Mouse (Mus musculus): ENCODE data around the gene Fnbp4.

Gene Fnbp4

DNA sequence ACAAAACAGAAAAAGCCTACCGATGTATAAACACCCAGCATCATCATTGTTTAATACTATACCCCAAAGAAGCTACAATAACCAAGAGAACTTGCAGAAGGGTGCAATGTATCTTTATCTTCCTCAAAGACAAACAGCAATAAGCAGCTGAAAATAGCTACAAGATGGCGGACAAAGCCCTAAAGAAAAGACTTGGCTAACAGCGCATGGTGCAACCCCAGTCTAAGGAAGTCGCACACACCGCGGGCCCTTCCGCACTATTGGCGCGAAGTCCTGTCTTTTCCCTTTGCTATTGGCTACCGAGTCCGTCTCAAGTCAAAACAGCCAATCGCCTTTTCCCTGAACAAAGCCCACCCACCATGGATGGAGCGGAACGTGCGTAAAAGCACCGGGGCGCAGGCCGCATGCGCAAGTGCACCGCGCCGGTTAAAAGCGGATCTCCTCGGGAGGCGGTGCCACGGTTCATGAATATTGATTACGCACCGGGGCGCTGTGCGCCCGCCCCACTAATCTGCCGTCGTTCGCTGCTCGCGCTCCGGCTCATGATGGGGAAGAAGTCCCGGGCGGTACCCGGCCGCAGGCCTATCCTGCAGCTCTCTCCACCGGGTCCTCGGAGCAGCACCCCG is at the start of gene Fnbp4:
TSS of gene Fnbp4 (plus strand) at position 318 of the 626 bp plus-strand sequence.
- peak; percentile 99 for DNase-seq (ENCODE audit: low read depth, low spot score)

DNA sequence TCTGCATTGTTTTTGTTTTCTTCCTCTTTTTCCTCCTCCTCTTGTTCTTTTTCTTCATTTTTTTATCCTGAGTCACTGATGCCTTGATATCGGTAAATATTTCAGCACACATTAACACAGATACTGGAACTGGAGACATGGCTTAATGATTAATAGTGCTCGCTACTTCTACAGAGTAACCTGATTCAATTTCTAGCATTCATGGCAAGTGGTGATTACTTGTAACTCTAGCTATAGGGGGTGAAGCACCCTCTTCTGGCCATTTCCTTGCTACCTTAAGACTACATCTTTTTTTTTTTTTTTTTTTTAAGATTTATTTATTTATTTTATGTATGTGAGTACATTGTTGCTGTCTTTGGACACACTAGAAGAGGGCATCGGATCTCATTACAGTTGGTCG is 44.2 kb upstream of the Fnbp4 start:
- no peak for DNase-seq (ENCODE audit: low read depth, low spot score)

DNA sequence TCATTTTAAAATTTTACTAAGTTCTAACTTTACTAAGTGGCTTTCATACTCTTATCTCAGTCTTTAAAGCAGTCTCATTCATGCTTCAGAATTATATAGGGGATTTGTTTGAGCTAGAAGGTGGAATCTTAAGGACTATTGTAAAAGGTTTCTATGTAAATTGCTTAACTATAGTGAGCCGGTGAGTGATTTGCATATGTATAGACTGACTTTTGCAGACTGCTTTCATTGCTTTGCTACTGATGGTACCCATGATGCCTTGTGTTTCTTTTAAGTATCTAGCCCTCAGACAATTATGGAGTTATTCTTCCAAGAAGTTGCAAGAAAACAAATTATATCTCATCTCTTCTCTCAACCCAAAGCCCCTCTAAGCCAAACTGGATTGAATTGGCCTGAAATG is 36.6 kb upstream of the Fnbp4 start:
- peak; percentile 76 for DNase-seq (ENCODE audit: low read depth, low spot score)

DNA sequence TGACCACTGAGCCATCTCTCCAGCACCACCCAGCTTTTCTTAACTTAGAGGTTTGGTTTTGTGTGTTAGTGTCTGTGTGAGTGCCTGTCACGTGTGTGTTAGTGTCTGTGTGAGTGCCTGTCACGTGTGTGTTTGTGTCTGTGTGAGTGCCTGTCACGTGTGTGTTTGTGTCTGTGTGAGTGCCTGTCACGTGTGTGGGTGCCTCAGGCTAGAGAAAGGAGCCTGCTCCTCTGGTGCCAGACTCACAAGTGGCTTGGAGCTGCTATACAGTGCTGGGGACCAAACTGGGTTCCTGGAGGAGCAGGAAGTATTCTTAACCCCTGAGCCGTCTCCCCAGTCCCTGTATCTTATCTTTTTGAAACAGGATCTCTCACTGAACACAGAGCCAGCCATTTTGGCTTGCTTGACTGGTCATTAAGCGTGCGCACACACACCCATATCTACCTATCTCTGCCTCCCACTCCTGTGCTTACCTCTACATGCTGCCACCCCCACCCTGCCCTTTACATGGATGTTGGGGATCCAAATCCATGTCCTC is 29.5 kb upstream of the Fnbp4 start:
- DNase-seq (ENCODE audit: low read depth, low spot score): peak; percentile 20

DNA sequence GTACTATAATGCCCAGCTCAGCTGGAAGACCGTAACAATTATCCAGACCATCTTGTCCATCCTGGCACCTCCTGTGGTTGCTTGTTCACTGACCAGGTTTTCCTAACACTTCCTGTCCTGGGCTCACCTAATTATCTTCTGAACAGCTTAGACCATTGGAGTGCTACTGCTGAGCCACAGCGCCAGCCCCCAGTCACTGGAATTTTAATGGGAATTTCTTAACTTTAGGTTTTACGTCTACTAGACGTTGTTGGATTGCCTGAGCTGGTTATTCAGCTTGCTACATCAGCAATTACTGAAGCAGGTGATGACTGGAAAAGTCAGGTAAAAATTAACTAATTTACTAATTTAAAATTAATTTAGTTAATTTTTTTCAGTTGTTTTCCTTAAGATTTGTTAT is 27.8 kb upstream of the Fnbp4 start:
- DNase-seq (ENCODE audit: low read depth, low spot score): no peak

DNA sequence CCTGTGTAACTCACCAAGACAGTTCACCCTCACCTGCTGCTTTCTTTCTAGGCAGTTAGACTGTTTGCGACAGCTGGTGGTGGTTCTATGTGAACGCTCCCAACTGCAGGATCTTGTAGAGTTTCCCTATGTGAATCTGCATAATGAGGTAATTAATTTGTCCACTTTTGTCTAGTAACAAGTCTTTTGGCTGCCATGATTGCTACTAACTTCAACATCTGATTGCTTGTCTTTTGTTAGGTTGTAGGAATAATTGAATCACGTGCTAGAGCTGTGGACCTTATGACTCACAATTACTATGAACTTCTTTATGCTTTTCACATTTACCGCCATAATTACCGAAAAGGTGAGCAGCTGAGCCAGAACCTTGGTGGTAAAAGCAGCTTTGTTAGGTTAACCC is 27.2 kb upstream of the Fnbp4 start:
- no peak for DNase-seq (ENCODE audit: low read depth, low spot score)

DNA sequence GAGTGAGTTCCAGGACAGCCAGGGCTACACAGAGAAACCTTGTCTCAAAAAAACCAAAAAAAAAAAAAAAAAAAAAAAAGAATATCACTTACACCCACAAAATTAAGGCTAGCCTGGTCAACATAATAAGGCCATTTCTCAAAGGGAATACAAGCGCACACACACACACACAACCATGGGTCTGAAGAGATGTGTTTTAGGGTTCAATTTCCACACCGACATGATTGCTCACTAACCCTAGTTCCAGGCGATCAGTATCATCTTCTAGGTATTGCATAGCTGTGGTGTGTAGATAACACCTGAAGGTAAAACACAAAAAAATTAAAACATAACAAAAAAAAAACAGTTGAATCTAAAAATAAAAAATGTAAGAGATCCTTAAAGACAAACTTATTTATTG is 18.4 kb upstream of the Fnbp4 start:
- DNase-seq (ENCODE audit: low read depth, low spot score): no peak

DNA sequence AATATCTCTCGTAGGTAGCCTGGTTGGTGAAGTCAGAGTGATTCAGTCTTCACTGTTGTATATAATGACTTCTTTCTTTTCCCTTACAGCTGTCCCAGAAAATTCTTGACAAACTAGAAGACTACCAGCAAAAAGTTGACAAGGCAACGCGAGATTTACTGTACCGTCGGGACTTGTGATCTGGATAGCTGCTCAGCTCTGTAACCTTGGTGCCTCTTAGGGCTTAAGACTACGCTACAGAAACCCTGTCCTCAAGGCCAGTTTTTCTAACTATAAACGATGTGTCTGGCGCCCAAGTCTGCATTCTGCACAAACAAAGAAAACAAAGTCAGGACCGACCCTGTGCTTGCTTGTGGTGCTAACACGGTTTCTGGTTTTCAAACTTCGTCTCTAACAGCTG is 9.8 kb upstream of the Fnbp4 start:
- DNase-seq (ENCODE audit: low read depth, low spot score): no peak

DNA sequence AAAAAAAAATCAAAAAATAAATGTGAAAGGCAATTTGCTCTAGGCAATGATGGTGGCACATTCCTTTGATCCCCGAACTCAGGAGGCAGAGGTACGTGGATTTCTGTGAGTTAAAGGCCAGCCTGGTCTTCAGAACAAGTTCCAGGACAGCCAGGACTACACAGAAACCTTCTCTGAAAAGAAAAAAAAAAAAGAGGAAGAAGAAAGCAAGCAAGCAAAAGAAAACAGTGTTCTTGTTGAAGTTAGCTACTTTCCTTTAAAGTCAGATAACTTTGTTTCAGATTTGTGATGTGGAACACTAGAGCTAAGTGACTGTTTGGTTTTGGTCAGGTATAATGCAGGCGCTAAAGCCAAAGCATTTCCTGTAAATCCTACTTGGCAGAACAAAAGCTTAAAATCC is 6.4 kb upstream of the Fnbp4 start:
- no peak for DNase-seq (ENCODE audit: low read depth, low spot score)

DNA sequence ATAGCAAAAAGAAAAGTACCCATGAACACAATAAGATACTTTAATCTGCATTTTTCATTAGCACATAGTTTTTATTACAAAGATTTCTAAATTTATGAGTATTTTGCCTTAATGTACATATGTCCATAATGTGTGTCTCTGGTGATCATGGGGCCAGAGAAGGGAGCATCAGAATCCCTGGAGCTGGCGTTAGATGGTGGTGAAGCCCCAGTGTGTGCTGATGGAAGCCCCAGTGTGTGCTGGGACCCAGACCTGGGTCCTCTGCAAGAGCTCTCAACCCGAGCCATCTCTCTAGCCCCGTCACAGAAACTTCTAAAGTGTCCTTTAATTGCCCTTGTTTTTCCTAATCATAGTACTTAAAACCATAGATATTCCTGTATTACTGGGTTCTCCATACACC is 5.8 kb upstream of the Fnbp4 start:
- no peak for DNase-seq (ENCODE audit: low read depth, low spot score)

DNA sequence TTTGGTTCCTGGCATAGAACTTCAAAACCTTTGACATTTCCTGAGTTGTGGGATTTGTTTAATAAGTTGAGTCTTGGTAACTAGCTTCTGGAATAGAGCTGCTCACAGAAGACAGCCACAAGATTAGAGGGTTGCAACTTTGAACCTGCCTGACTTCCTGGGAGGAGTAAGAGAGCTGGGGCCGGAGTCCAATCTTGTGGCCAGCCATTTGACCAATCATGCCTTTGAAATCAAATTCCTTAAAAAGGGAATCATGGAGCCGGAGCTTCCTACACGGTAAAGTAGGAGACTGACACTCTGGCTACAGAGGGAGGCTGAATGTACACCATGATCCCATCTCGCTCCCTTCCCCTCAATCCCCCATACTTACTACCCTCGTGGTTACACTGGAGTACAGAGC is 5.2 kb upstream of the Fnbp4 start:
- no peak for DNase-seq (ENCODE audit: low read depth, low spot score)

DNA sequence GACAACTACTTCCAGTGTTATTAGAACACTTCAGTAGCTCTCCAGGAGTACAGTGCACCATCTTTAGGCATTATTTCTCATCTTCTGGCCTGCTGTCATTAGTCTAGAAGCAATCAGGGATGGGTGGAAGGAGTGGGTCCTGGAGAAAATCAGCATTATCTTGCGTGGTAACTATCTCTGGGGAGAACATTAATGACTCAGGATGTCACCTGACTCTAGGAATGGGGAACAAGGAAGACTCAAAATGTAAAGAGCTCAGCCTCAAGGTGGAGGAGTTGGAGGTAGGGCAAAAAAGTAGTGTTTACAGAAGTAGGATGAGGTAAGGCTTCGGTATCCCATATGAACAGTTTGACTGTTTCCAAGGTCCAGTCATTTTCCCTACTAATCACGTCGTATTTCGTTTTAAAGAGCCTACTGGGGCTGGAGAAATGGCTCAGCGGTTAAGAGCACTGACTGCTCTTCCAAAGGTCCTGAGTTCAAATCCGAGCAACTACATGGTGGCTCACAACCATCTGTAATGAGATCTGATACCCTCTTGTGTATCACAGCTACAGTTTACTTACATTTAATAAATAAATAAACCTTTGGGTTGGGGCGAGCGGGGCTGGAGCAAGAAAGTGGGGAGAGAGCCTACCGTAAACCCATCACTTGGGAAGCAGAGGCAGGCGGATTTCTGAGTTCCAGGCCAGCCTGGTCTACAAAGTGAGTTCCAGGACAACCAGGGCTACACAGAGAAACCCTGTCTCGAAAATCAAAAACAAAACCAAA is 701 bp upstream of the Fnbp4 start:
- peak; percentile 38 for DNase-seq (ENCODE audit: low read depth, low spot score)

DNA sequence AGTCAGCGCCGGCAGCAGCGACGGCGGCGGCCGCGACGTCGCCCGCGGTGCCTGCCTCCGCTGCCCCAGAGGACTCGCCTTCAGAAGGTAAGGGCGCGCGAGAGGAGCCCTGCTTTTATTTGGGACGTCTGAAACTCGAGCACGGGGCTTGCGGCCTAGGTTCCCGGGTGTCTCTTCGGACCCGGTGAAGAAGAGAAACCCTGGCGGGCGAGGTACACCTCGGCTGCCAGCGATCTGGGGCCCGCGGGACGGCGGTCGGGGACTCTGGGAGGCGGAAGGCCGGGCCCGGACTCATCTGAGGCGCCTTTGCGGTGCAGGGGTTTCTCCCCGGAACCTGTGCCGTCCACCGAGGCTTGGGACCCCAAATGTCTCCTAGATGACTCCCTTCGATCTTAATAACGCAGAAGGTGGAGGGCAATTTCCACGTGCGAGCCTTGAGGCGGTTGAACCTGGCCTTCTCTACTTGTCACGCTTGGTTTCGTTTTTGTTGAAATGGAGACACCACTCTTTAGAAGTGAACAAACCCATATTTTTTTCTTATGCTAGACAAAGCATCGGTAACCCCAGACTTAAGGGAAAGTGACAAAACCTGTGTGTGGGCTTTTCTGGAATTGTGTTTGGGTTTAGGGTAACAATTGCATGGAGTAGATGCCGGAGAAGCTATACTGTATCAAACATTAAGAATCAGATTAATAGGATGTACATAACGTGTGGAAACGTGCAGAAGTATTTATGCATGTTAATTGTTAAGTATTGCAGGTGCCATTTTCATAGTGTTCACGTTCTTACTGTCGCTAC is 769 bp downstream of the Fnbp4 start:
- DNase-seq (ENCODE audit: low read depth, low spot score): peak; percentile 16

DNA sequence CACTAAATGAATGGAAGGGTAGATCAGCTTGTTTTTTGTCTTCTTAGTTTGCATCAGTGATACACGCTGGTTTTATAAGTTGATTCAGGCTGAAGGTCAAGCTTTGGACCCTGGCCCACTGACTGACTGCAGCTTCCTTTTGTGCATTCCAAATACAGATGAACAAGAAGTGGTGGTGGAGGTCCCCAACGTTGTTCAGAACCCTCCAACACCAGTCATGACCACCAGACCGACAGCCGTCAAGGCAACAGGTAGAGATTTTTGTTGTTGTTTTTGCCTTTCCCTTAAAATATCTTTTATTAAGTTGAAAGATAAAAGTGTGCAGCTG is 1.3 kb downstream of the Fnbp4 start:
- no peak for DNase-seq (ENCODE audit: low read depth, low spot score)

DNA sequence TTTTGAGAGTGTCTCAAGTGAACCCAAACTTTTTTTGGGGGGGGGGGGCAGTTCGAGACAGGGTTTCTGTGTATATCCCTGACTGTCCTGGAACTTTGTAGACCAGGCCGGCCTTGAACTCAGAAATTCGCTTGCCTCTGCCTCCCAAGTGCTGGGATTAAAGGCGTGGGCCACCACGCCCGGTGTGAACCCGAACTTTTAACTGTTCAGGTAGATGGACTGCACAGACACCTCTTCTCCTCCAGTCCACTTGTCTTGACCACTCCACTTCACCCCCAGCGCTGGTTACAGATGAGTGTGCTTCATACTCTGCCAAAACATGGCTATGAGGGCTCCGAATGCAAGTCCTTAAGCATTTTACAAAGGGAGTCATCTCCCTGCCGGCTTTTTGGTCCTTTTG is 2.0 kb downstream of the Fnbp4 start:
- no peak for DNase-seq (ENCODE audit: low read depth, low spot score)

DNA sequence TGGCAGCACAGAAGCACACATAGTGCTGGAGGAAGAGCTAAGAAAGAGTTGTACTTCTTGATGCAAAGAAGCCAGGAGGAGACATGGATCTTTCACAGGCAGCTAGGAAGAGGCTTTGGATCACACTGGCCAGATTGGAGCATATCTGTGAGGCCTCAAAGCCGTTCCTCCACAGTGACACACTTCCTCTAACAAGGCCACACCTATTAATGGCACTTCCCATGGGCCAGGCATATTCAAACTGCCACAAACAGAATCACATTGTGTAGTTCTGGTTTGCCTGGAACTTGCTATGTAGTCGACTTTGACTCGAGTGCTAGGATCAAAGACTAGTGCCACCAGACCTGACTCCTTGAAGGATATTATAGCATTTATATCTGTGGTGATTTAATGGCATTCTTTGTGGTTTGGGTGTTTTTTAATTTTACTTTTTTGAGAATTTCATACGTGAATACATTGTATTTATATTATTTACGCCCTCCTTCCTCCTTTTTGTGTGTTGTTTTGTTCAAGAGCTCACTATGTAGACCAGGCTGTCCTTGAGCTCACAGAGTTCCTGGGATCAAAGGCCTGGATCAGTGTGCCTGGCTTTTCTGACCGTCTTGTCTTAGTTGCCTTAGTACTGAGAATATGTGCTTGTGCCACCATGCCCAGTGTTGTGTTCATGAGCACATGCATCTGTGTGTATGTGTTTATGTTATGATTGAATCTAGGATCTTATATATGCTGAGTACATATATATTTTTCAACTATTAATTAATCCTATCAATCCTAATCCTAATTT is 4.7 kb downstream of the Fnbp4 start:
- peak; percentile 25 for DNase-seq (ENCODE audit: low read depth, low spot score)

DNA sequence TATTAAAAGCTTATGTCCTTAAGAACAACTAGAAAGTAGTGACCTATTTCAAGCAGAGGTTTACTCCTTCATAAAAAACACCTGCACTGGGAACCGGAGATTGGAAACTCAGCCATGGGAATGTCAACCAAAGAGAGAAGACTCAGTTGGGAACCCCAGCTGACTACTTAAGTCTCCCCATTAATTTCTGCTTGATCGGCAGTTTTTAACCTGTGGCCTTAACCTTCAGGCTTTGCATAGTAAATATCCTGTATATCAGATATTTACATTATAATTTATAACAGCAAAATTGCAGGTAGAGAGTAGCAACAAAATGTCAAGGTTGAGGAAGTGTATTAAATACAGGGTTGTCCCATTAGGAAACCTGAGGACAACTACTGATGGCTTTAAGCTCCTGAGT is 8.4 kb downstream of the Fnbp4 start:
- DNase-seq (ENCODE audit: low read depth, low spot score): no peak

DNA sequence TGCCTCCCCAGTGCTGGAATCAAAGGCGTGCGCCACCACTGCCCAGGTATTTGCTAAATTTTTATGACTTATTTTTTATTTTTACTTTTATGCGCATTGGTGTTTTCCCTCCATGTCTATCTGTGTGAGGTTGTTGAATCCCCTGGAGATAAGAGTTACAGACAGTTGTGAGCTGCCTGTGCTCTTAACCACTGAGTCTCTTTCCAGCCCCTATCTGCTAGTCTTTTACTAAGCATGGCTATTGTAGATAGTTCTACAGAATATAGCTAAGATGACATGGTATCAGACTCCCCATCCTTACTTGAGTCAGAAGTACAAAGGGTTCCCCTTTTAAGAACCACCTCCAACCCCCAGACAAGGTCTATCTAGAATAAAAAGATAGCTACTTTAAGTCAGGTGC is 9.0 kb downstream of the Fnbp4 start:
- no peak for DNase-seq (ENCODE audit: low read depth, low spot score)

DNA sequence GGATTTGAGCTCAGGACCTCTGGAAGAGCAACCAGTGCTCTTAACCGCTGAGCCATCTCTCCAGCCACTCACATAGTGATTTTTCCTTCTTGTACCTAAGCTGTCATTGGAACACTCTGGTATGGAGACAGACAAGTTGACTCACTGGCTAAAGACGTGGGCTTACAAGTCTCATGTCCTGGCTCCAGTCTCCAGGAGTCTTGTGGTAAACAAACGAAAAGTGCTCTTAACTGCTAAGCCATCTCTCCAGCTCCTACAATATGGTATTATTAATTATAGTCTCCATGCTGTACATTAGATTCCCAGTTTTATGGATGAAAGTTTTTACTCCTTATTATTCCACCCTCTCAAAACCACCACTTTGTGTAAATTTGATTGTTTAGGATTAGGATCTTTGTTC is 20.0 kb downstream of the Fnbp4 start:
- no peak for DNase-seq (ENCODE audit: low read depth, low spot score)

DNA sequence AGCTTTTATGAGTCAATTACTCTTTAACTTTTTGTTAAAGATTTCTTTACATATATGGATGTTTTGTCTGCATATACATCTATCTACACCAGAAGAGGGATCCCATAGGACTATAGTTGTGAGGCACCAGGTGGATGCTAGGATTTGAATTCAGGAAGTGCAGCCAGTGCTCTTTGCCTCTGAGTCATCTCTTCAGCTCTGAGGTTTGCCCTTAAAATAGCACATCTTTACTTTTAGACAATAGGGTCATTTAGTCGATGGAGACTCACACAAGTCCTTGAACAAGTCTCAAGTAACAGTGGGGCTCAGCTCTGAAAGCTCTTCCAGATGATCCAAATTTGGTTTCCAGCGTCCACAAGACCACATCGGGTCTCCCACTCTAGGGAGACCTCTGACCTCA is 36.2 kb downstream of the Fnbp4 start:
- DNase-seq (ENCODE audit: low read depth, low spot score): no peak

DNA sequence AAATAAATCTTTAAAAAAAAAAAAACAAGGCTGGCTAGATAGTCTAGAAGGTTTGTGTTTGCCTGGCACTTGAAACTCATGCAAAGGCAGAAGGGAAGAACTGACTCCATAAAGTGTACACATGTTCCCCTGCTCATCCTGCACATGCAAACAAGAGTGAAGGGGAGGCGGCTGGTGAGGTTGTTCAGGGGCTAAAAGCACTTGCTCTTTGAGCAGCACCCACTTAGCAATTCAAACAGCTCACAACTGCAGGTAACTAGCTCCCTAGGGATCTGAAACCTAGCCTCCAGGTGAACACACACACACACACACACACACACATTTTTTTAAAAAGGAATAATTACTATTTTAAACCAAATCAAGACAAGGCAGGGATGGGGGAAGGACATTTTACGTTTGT is 36.8 kb downstream of the Fnbp4 start:
- peak; percentile 23 for DNase-seq (ENCODE audit: low read depth, low spot score)

DNA sequence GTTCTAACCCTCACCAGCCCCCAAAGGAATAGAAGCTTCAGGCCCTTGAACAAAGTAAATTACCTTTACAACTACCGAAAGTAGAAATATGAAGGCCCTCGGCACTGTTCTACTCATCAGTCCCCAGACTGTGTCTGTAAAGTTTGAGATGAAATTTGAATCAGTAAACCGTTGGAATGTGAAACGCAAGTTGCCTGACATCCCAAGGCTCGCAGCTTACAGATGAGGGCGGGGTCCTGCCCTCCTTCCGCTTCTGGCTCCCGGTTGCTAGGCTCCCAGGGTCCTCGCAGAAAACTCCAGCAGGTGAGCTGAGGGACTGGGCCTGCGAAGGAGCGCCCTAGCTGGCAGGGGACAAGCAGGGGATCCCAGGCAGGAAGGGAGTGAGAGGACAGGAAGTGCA is 37.3 kb downstream of the Fnbp4 start, which contains the start of gene Agbl2:
TSS of gene Agbl2 (plus strand) at position 270 of the 400 bp plus-strand sequence.
- DNase-seq (ENCODE audit: low read depth, low spot score): peak; percentile 74

All from R1 (cell line).